Mouse (Mus musculus) heart, postnatal 0 days (tissue): ENCODE data around the gene Prkcb. TPM values are rescaled to one million over a fixed set of nuclear protein-coding genes. Genes with fewer than 3 reads are reported as not detected.

Experiments
- ATAC-seq: fragments of 200-750 bp; cut with Nextera tagmentation; 2 replicates; pipeline ENCODE4 v1.8.0; 2017; ENCODE audit warnings: low read depth, moderate number of reproducible peaks, moderate library complexity; ENCODE audit not compliant: insufficient read depth
- DNase-seq: peaks from one replicate; pipeline ENCODE4 v3.0.0-alpha.2; 2016; ENCODE audit warnings: low spot score
- H3K27ac ChIP-seq: fragments of 300-500 bp; sonication (generic); 2 replicates; pipeline ENCODE4 v1.5.1; 2014; ENCODE audit warnings: low read depth, mild to moderate bottlenecking
- H3K27me3 ChIP-seq: fragments of 300-500 bp; sonication (generic); 2 replicates; pipeline ENCODE4 v1.6.1; 2014; ENCODE audit warnings: low read length, mixed read lengths; ENCODE audit not compliant: control insufficient read depth, insufficient read depth
- H3K36me3 ChIP-seq: fragments of 300-500 bp; sonication (generic); replicated peaks from 2 replicates; pipeline ENCODE4 v1.6.1; 2014; ENCODE audit warnings: low read length, mixed read lengths; ENCODE audit not compliant: control insufficient read depth, insufficient read depth
- H3K4me1 ChIP-seq: fragments of 300-500 bp; sonication (generic); 2 replicates; pipeline ENCODE4 v1.6.1; 2014; ENCODE audit warnings: antibody characterized with exemption; ENCODE audit not compliant: control insufficient read depth, insufficient read depth
- H3K4me2 ChIP-seq: fragments of 300-500 bp; sonication (generic); 2 replicates; pipeline ENCODE4 v1.6.1; 2014; ENCODE audit warnings: low read depth, mild to moderate bottlenecking, low read length, moderate library complexity
- H3K4me3 ChIP-seq: fragments of 300-500 bp; sonication (generic); 2 replicates; pipeline ENCODE4 v1.5.1; 2014; ENCODE audit warnings: low read depth, low read length
- H3K9ac ChIP-seq: fragments of 300-500 bp; sonication (generic); replicated peaks from 2 replicates; pipeline ENCODE4 v1.6.1; 2014; ENCODE audit warnings: low read depth, low read length, mixed read lengths
- H3K9me3 ChIP-seq: fragments of 300-500 bp; sonication (generic); replicated peaks from 2 replicates; pipeline ENCODE4 v1.6.1; 2016; ENCODE audit warnings: low read length; ENCODE audit not compliant: control insufficient read depth
- CTCF ChIP-seq: IDR thresholded peaks from 2 replicates; pipeline ENCODE4 v1.5.1; 2016; ENCODE audit warnings: antibody characterized with exemption, control low read depth, low read depth
- EP300 ChIP-seq: IDR thresholded peaks from 2 replicates; pipeline ENCODE4 v1.6.1; 2016; ENCODE audit warnings: antibody characterized with exemption, low read depth
- WGBS: fragments of 180-500 bp; shearing (Covaris S2); extraction: QIAGEN DNeasy Blood & Tissue Kit; methylation state at CpG from one replicate; pipeline ENCODE4 v1.1.7; 2014; 5-methylcytosine and 5-hydroxymethylcytosine counted together
- polyA plus RNA-seq: library from polyadenylated mRNA; unstranded; fragments of >200 nt; fragmentation: Nextera tagmentation; extraction: Ambion mirVana; gene quantifications from 2 replicates; pipeline ENCODE4 v1.2.1, GENCODE M21; 2015
- total RNA-seq: library from RNA; depleted of rRNA; stranded (reverse); fragments of >200 nt; gene quantifications from 2 replicates; pipeline ENCODE4 v1.2.3, GENCODE M21; 2014; ENCODE audit warnings: low replicate concordance

The Prkcb gene
- total and polyA plus RNA-seq, 2 experiments from 2014 or later, result 1.1 to 1.9 TPM

DNA sequence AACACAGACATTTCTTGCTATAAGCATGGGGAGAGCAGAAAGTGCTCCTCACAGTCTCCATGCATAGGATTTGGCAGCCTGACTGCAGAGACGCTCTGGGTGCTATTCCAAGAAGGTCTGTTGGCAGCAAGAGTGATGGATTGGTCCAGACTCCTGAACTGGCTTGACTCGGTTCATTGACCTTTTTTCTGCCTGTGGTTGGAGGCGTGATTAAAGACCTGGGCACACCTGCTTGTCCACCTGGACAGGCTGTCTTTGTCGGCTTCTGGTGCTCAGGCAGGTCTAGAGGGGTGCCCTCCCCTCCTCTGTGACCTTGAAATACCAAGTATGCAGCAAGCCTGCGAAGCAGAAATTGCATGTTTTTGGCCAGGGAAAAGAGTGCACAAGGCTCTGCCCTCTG lies 140.6 kb downstream of the Prkcb start:
- no peaks in the 10 kb centered on the region for H3K4me1 ChIP-seq
- no peaks in the 10 kb centered on the region for H3K36me3 ChIP-seq
- DNase-seq (no peak), ATAC-seq (no peak)
- H3K9me3 ChIP-seq, result no peaks in the 10 kb centered on the region
- no peaks in the 10 kb centered on the region for H3K27me3 ChIP-seq
- H3K4me2 ChIP-seq, result no peak overlapping the region
- 62% methylated on average over 5 of the region's 5 CpGs for WGBS
- H3K4me3 ChIP-seq, result no peak overlapping the region
- H3K27ac ChIP-seq, result no peak overlapping the region
- no peak for TF ChIP-seq EP300
- no peak for TF ChIP-seq CTCF
- H3K9ac ChIP-seq, result no peak overlapping the region

DNA sequence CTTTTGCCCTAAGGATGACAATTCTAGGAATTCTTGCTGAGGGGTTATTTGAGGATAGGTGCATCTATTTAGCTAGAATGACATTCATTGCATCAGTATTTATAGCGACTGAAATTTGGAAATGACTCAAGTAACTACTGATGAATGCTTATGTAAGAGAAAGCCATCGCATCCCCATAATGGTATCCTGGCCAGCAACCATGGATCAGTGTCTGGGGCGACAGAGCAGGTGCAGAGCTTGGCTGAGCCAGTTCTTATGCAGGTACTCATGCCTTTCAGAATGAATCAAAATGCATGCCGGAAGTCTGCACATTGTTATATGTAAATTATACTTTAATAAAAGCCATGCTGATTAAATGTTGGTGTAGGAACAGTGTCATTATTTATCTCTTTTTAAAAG lies 143.8 kb downstream of the Prkcb start:
- Histone ChIP-seq H3K4me3 (no peak overlapping the region), H3K9ac (no peak overlapping the region), H3K9me3 (no peaks in the 10 kb centered on the region), H3K36me3 (no peaks in the 10 kb centered on the region), H3K4me1 (no peaks in the 10 kb centered on the region; the same call in none of the 2 replicates), H3K27ac (no peak overlapping the region), H3K27me3 (no peaks in the 10 kb centered on the region), H3K4me2 (no peak overlapping the region)
- TF ChIP-seq CTCF (no peak), EP300 (no peak)
- WGBS, result 79% methylated on average over 4 of the region's 4 CpGs
- ATAC-seq, result no peak
- DNase-seq, result no peak

DNA sequence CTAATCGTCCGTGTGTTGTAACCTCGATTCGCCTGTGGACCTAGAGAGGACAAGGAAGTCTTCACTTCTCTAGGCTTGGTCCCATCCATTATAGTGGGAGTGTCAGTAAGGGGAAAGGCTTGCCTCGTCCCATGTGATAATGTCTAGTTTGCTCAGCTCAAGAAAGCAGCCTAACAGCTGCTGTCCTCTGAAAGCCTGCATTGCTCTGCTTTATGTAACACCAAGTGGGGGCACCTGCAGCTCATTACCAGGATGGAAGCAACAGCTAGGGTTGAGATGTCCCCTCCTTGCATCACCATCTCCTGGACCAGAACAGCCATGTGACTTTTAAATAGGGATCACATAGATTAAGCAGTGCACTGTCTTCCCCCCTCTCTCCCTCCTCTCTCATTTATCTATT lies 144.8 kb downstream of the Prkcb start:
- Histone ChIP-seq H3K4me3 (no peak overlapping the region), H3K9ac (no peak overlapping the region), H3K9me3 (no peaks in the 10 kb centered on the region)

GRCm38 (mm10) chr7:122434941-122435340 lies 146.4 kb downstream of the Prkcb start:
- WGBS, result 58% methylated on average over 4 of the region's 4 CpGs
- Histone ChIP-seq H3K27me3 (no peaks in the 10 kb centered on the region), H3K27ac (no peak overlapping the region), H3K36me3 (no peaks in the 10 kb centered on the region), H3K9me3 (no peaks in the 10 kb centered on the region), H3K4me1 (no peaks in the 10 kb centered on the region; the same call in none of the 2 replicates), H3K9ac (no peak overlapping the region), H3K4me3 (no peak overlapping the region), H3K4me2 (no peak overlapping the region)
- no peak for DNase-seq
- no peak for ATAC-seq
- TF ChIP-seq EP300 (no peak), CTCF (no peak)

More for the DNA sequence above, 144.8 kb downstream of the Prkcb start:
- no peak overlapping the region for H3K27ac ChIP-seq
- H3K4me2 ChIP-seq, result no peak overlapping the region
- no peaks in the 10 kb centered on the region for H3K27me3 ChIP-seq
- DNase-seq (no peak), ATAC-seq (no peak)
- H3K4me1 ChIP-seq, result no peaks in the 10 kb centered on the region; the same call in none of the 2 replicates
- H3K36me3 ChIP-seq, result no peaks in the 10 kb centered on the region
- WGBS, result 65% methylated on average over 5 of the region's 5 CpGs
- TF ChIP-seq EP300 (no peak), CTCF (no peak)

DNA sequence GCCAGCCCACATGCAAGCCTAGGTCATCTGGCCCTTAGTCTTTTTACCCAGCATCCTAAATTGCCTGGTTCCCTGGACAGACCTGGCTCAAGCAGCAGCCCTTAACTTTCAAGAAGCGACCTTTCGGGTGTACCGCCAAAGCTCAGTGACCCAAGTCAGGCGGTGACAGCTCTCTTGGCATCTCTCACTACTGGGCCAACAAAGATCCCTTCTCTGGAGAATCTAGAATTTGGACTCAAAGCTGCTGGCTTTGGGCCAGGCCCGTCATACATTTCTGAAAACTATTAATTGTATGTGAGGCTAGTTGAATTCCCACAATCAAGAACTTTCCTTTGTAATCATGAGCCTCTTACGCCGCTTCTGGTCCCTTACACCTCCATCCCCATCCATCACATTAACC lies 147.0 kb downstream of the Prkcb start:
- Histone ChIP-seq H3K9me3 (no peaks in the 10 kb centered on the region), H3K4me3 (no peak overlapping the region), H3K36me3 (no peaks in the 10 kb centered on the region), H3K4me2 (no peak overlapping the region), H3K9ac (no peak overlapping the region), H3K27ac (no peak overlapping the region), H3K27me3 (no peaks in the 10 kb centered on the region), H3K4me1 (no peaks in the 10 kb centered on the region; the same call in none of the 2 replicates)
- WGBS, result 69% methylated on average over 7 of the region's 7 CpGs
- no peak for DNase-seq
- TF ChIP-seq EP300 (no peak), CTCF (no peak)
- ATAC-seq, result no peak

DNA sequence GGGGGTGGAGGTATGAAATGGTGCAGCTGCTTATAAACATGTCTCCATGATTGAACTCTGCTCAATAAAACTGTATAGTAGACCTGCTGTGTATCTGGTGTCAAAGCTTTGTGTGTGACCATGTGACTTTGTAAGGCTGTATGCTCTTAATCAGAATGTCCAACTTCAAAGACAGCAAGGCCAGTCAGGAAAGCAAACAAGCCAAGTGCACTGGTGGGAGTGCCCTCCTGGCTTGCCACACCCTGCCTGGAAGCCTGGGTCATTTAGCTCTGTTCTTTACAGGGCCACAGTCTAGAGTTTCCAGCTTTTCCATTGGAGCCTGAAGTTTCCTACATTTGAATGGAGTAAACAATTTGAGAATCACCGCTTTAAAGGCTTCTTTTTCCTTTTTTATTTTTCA lies 148.8 kb downstream of the Prkcb start:
- no peak overlapping the region for H3K27ac ChIP-seq
- no peak for ATAC-seq
- no peak overlapping the region for H3K4me3 ChIP-seq
- H3K9ac ChIP-seq, result no peak overlapping the region
- H3K4me2 ChIP-seq, result no peak overlapping the region
- no peaks in the 10 kb centered on the region; the same call in none of the 2 replicates for H3K4me1 ChIP-seq
- H3K36me3 ChIP-seq, result no peaks in the 10 kb centered on the region
- H3K27me3 ChIP-seq, result no peaks in the 10 kb centered on the region
- TF ChIP-seq CTCF (no peak), EP300 (no peak)
- 88% methylated on average over 1 of the region's 1 CpGs for WGBS
- no peaks in the 10 kb centered on the region for H3K9me3 ChIP-seq
- no peak for DNase-seq
